Mouse (Mus musculus) cortical plate, adult 2 months (tissue): ENCODE data around the gene Hadh. TPM values are rescaled to one million over a fixed set of nuclear protein-coding genes. Genes with fewer than 3 reads are reported as not detected.

Experiments used
- H3K27ac ChIP-seq: fragments of 200-500 bp; 2 replicates; pipeline ENCODE4 v1.5.1; 2012; ENCODE audit warnings: low read length, control low read depth, inconsistent platforms; ENCODE audit not compliant: insufficient read depth
- H3K4me1 ChIP-seq: fragments of 200-500 bp; 2 replicates; pipeline ENCODE4 v1.6.1; 2011; ENCODE audit warnings: low read length; ENCODE audit not compliant: control insufficient read depth, insufficient read depth
- H3K4me3 ChIP-seq: fragments of 200-500 bp; 2 replicates; pipeline ENCODE4 v1.5.1; 2011; ENCODE audit warnings: mild to moderate bottlenecking, low read length, control low read depth; ENCODE audit not compliant: insufficient read depth
- CTCF ChIP-seq: fragments of 200-500 bp; IDR thresholded peaks from 2 replicates; pipeline ENCODE4 v1.5.1; 2011; ENCODE audit warnings: mild to moderate bottlenecking, control low read depth, low read length; ENCODE audit not compliant: insufficient read depth; ENCODE audit errors: extremely low read depth
- POLR2A ChIP-seq: fragments of 200-500 bp; IDR thresholded peaks from 2 replicates; pipeline ENCODE4 v1.6.1; 2011; ENCODE audit warnings: mild to moderate bottlenecking, low read length, control low read depth; ENCODE audit not compliant: insufficient read depth; ENCODE audit errors: extremely low read depth
- polyA plus RNA-seq: library from polyadenylated mRNA; depleted of rRNA; stranded (reverse); fragments of >200 nt; gene quantifications from 2 replicates; pipeline ENCODE4 v1.2.3, GENCODE M21; 2012

Gene Hadh
- polyA plus RNA-seq, 1 experiment = 46.0 TPM

DNA sequence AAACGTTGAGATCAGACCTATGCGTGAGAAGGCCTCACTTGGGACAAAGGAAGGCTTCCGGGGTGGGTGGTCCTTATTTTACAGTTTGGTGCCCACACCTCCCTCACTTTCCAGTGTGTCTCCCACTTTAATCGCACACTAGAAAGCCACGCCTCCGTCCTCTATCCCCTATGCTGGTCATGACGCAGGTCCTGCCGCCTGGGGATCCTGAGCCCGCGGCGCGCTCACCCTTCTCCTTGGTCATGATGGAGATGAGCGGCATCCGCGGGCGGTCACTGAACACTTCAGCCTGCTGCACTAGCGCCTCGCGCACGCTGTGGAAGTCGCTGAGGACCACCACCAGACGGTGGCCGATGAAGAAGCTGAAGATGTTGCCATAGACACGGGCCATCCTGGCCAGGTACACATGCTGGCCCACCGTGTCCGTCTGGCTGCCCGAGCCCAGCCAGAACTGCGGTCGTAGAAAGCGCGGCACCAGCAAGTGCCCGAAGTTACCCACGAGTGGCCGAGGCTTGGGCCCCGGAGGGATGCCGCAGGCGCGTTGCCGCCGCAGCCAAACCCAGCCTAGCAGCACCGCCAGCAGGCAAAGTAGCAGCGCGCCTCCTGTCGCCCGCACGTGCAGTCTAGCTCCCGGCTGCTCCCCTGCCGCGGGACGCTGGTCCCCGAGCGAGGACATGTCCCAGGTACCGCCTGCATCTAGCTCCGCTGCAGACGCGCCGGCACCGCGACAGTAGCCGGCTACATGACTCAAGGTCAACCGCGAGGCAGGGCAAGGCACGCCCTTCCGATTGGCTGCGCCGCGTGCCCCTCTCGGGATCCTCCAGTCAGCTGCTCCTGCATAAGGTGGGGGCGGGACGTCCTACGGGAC lies 30.8 kb upstream of the Hadh start, which contains the start of gene Cyp2u1:
Gene Cyp2u1 (minus strand): TSS at position 776 of the 868 bp plus-strand sequence.
- Histone ChIP-seq H3K27ac (peak within 1 kb of the TSS; percentile 69), H3K4me1 (peaks cover 2% of the 10 kb centered on the region), H3K4me3 (peak within 1 kb of the TSS; percentile 90)
- TF ChIP-seq POLR2A (peak; percentile 88), CTCF (no peak)

DNA sequence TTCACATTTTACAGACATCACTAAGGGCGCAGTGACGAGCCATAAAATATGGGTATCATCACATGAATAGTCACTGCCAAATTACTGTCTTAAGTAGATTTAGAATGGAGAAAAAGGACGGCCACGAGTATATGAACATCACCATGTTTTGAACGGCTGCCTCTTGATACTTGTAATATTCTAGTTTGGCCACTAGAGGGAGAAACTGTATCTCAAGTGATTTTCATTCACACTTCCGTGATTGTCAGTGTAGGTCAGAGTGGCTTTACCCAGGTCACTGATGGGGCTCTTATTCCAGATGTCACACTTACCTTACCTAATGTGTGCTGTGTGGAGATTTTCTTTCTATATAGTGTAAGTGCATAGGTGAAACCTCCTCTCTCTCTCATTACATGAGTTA lies 28.0 kb upstream of the Hadh start:
- peaks cover 2% of the 10 kb centered on the region for H3K4me1 ChIP-seq
- no peak overlapping the region for H3K27ac ChIP-seq
- TF ChIP-seq POLR2A (no peak), CTCF (peak; percentile 40; the same call in 1 of the 2 replicates)
- H3K4me3 ChIP-seq = no peak overlapping the region

DNA sequence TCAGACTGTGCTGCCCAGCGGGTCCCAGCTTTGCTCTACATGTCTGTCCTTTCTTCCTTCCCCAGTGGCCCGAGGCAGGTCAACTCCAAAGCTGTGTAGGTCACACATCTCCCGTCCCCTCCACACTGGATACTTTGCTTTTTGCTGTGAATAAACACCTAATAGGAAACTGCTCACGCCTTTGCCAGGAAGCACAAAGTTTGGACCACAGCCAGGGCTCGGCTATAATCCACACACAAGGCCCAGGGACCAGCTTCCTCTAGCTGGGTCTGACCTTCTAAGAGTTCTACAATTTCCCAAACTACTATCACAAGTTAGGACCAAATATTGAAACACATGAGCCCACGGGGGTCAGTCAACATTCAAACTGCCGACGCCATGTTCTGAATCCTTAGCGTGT lies 27.2 kb upstream of the Hadh start:
- peaks cover 2% of the 10 kb centered on the region for H3K4me1 ChIP-seq
- no peak overlapping the region for H3K4me3 ChIP-seq
- no peak for TF ChIP-seq POLR2A
- no peak for TF ChIP-seq CTCF
- H3K27ac ChIP-seq = no peak overlapping the region

DNA sequence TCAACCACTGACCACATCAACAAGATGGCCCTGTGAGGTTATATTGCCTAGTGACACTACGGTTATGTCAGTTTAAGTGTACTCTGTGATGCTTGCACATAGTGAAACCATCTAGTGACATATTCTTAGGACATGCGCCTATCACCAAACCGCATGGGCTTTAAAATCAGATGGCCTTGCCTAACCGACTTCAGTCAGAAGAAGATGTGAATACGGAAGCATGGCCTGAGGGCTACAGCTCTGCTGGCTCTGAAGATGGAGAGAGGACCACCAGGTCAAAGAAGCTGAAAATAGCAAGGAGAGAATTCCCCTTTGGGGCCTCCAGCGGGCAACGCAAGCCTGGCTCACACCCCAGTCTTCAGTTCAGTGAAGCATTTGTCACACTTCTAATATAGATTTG lies 25.0 kb upstream of the Hadh start:
- Histone ChIP-seq H3K27ac (no peak overlapping the region), H3K4me3 (no peak overlapping the region), H3K4me1 (peaks cover 2% of the 10 kb centered on the region)
- TF ChIP-seq CTCF = no peak

DNA sequence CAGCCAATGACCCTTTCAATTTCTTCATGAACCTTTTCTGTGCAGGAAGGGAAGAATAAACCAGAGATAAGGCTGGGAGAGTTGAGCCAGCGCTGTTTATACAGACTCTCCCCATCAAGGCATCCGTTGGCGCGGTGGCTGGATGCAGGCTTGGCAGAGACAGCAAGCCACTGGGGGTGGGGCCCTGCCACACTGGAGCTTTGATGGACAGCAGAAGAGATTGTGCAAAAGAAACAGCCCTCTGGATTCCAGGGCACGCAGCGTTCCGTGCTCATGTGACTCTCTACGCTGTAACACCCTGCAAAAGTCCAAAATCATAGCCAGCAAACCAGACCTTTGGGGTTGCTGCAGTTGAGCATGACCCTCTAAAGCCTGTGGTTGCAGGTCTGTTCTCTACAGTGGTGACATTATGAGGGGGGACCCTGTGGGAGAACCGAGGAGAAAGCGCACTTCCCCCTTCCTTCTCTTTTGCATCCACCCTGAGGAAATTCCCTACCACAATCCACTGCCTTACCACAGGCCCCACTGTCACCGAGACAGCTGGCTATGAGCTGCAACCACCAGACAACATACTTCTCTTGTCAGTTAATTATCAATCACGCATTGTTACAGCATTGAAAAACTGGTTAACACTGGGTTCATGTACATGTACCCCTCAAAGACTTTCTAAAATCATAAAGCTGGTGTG lies 23.8 kb upstream of the Hadh start:
- TF ChIP-seq POLR2A (no peak), CTCF (no peak)
- H3K4me1 ChIP-seq = no peaks in the 10 kb centered on the region; the same call in 1 of the 2 replicates
- H3K4me3 ChIP-seq = no peak overlapping the region
- no peak overlapping the region for H3K27ac ChIP-seq

DNA sequence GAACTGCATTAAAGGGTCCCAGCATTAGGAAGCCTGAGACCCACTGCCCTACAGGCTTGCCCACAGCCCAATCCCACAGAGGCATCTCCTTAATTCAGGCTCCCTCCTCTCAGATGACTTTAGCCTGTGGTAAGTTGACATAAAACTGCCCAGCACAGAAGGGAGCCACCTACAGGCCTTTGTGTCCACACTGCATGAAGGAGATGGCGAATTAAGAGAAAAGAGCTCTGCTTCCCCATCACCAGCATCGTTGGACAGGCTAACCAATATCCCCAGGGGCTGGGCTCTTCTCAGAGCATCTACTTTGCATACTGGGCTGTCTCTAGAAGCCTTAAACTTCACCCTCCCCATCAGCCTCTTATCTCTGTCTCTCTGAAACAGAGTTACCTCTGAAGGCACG lies 22.6 kb upstream of the Hadh start:
- TF ChIP-seq CTCF = no peak
- TF ChIP-seq POLR2A = no peak
- Histone ChIP-seq H3K4me3 (no peak overlapping the region), H3K27ac (no peak overlapping the region), H3K4me1 (no peaks in the 10 kb centered on the region; the same call in 1 of the 2 replicates)

DNA sequence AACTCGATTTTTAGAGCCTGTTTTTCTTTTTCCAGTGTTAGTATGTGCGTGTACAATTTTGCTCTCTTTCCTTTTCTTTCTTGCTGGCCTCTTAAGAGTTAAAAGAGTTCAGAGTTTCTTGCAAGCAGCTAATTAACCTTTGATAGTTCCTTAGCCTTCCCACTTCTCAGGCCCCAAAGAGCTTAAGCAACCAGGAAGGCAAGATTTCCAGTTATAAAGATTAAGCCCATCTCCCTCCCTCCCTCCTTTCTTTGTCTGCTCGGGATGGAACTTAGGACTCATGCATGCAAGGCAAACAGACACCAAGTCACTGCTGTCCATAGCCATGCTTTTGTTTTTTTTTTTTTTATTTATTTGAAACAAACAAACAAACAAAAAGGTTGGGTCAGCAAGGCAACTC lies 21.1 kb upstream of the Hadh start:
- no peaks in the 10 kb centered on the region; the same call in 1 of the 2 replicates for H3K4me1 ChIP-seq
- TF ChIP-seq CTCF = no peak
- TF ChIP-seq POLR2A = no peak
- H3K27ac ChIP-seq = no peak overlapping the region
- no peak overlapping the region for H3K4me3 ChIP-seq

DNA sequence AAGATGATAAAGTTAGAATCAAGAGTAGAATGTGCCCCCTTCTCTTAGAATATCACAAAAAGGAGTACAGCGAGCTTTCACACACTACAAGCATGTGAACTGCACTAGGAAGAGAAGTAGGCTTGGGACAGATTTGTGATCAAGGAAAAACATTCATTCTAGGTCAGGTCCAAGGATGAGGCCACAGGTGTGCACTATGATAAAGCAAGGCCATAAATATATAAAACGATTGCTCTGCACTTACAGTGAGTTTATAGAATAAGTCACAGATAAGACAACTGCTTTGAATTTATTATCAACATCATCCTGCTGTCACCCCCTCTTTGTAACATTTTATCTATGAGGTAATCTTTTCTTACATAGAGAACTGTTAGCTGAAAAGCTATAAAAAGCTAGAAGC lies 20.4 kb upstream of the Hadh start:
- Histone ChIP-seq H3K4me3 (no peak overlapping the region), H3K4me1 (no peaks in the 10 kb centered on the region), H3K27ac (no peak overlapping the region)
- TF ChIP-seq CTCF (no peak), POLR2A (no peak)

DNA sequence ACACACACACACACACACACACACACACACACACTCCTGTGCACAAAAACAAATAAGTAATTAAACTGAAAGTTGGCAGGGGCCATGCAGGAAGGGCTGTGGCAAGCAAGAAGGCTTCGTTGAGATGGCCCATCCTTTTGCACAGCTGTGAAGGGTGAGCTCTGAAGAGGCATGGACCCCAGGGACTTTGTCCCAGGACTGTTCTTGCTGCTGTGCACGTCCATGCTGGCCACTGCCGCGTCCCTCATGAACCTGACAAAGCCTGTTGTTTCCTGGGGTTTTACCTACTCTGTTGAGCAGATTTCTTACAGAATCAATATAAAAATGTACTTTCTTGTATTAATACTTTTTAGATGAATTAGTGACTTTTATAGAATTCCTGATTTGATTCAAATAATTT lies 20.0 kb upstream of the Hadh start:
- H3K4me1 ChIP-seq = no peaks in the 10 kb centered on the region
- no peak for TF ChIP-seq POLR2A
- no peak for TF ChIP-seq CTCF
- no peak overlapping the region for H3K4me3 ChIP-seq
- H3K27ac ChIP-seq = no peak overlapping the region

DNA sequence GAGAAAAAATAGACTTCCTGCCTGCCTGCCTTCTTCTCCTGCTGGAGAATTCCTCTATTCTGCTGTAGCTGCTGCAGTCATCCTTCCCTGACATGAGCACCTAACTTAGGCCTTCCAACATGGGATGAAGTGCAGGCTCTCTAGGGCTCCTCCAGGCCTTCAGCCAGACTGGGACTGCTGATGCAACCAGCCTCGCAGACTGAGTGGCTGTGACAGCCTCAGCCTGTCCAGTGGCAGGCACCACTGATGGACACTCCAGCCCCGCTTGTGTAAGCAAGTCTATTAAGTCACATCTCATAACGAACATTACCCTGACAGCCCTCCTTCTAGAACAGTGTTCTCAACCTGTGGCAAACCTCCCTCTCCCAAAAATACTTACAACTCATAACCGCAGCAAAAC lies 2.2 kb upstream of the Hadh start:
- TF ChIP-seq CTCF (no peak), POLR2A (no peak)
- H3K27ac ChIP-seq = no peak overlapping the region
- no peak overlapping the region for H3K4me3 ChIP-seq
- H3K4me1 ChIP-seq = no peaks in the 10 kb centered on the region; the same call in 1 of the 2 replicates
